Mouse (Mus musculus) limb, embryonic 12.5 days (tissue): ENCODE results near the gene Otud7b. TPM values are rescaled to one million over a fixed set of nuclear protein-coding genes. Genes with fewer than 3 reads are reported as not detected.
A peak's percentile ranks its signal among the peaks of the same experiment; 100 is the strongest.

Source experiments
- ATAC-seq: fragments of 200-750 bp; cut with Nextera tagmentation; 2 replicates; pipeline ENCODE4 v1.8.0; 2017; ENCODE audit warnings: low read depth, moderate TSS enrichment; ENCODE audit not compliant: insufficient number of reproducible peaks, insufficient read depth, low FRiP score, low TSS enrichment
- H3K27ac ChIP-seq: fragments of 300-500 bp; sonication (generic); 2 replicates; pipeline ENCODE4 v1.5.1; 2016; ENCODE audit warnings: mild to moderate bottlenecking, moderate library complexity
- H3K27me3 ChIP-seq: fragments of 300-500 bp; sonication (generic); 2 replicates; pipeline ENCODE4 v1.6.1; 2016; ENCODE audit warnings: mild to moderate bottlenecking, moderate library complexity
- H3K36me3 ChIP-seq: fragments of 300-500 bp; sonication (generic); 2 replicates; pipeline ENCODE4 v1.6.1; 2016; ENCODE audit warnings: mild to moderate bottlenecking, moderate library complexity
- H3K4me1 ChIP-seq: fragments of 300-500 bp; sonication (generic); replicated peaks from 2 replicates; pipeline ENCODE4 v1.6.1; 2016
- H3K4me2 ChIP-seq: fragments of 300-500 bp; sonication (generic); 2 replicates; pipeline ENCODE4 v1.6.1; 2016; ENCODE audit warnings: mild to moderate bottlenecking, moderate library complexity
- H3K4me3 ChIP-seq: fragments of 300-500 bp; sonication (generic); replicated peaks from 2 replicates; pipeline ENCODE4 v1.5.1; 2016; ENCODE audit warnings: mild to moderate bottlenecking
- H3K9ac ChIP-seq: fragments of 300-500 bp; sonication (generic); replicated peaks from 2 replicates; pipeline ENCODE4 v1.6.1; 2016; ENCODE audit warnings: mild to moderate bottlenecking, moderate library complexity
- H3K9me3 ChIP-seq: fragments of 300-500 bp; sonication (generic); 2 replicates; pipeline ENCODE4 v1.6.1; 2016; ENCODE audit warnings: mild to moderate bottlenecking, moderate library complexity
- WGBS: fragments of 180-500 bp; shearing (Covaris S2); methylation state at CpG from one replicate; pipeline ENCODE4 v1.1.7; 2016; 5-methylcytosine and 5-hydroxymethylcytosine counted together
- polyA plus RNA-seq: library from polyadenylated mRNA; unstranded; fragments of >200 nt; fragmentation: Nextera tagmentation; extraction: Ambion mirVana; gene quantifications from 2 replicates; pipeline ENCODE4 v1.2.1, GENCODE M21; 2016

The Otud7b gene
- polyA plus RNA-seq, 1 experiment from 2014 or later = 23.3 TPM

DNA sequence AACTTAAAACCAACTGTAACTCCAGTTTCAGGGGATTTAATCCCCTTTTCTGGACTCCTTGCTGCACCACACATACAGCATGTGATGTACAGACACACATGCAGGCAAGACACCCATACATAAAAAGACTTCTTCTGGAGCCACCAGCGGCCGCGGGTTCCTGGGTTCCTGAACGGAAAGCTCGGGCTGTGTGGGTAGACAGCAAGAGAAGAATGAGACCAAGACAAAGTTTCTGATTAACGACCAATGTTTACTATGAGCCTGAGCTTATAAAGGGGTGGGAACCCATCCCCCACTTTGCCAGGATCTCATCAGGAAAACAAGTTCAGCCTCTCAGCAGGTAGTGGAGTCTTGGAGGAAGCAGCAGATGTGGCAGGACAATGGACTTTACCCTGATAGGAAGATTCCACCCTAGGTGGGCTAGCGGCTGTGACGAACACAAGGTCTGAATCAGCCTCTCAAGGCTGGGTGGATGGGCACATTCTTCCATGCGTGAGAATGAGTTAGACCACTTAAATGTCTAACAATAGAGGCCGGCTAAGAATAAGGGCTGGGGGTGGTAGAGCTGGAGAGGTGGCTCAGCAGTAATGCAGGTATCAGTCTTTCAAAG lies 20.1 kb upstream of the Otud7b start:
- ATAC-seq = no peak

DNA sequence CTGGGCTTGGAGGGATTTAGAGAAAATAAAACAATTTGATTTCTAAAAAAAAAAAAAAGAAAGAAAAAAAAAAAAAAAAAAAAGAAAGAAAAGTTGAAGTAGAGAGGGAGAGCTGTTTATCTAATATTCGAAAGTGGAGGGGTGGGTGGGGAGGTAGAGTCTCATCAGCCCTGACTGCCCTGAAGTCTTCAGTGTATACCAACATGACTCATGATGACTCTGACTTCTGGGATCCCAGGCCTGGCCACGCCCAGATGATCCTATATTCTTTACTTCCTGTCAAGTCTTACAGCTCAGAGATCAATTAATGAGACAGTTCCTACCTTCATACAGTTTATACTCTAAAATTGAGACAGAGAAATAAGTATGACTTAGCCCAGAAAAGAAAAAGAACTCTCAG lies 17.1 kb upstream of the Otud7b start:
- H3K4me3 ChIP-seq = no peak overlapping the region
- H3K36me3 ChIP-seq = no peaks in the 10 kb centered on the region
- no peaks in the 10 kb centered on the region for H3K9me3 ChIP-seq
- H3K27me3 ChIP-seq = no peaks in the 10 kb centered on the region
- no peak overlapping the region for H3K9ac ChIP-seq
- ATAC-seq = no peak
- 70% methylated on average over 2 of the region's 2 CpGs for WGBS
- no peak overlapping the region for H3K4me2 ChIP-seq
- no peaks in the 10 kb centered on the region for H3K4me1 ChIP-seq
- H3K27ac ChIP-seq = no peak overlapping the region

More for the DNA sequence above, 20.1 kb upstream of the Otud7b start:
- 82% methylated on average over 10 of the region's 10 CpGs for WGBS
- Histone ChIP-seq H3K27ac (no peak overlapping the region), H3K36me3 (no peaks in the 10 kb centered on the region), H3K9ac (no peak overlapping the region), H3K9me3 (no peaks in the 10 kb centered on the region), H3K4me2 (no peak overlapping the region), H3K4me3 (no peak overlapping the region), H3K27me3 (no peaks in the 10 kb centered on the region), H3K4me1 (no peaks in the 10 kb centered on the region)

DNA sequence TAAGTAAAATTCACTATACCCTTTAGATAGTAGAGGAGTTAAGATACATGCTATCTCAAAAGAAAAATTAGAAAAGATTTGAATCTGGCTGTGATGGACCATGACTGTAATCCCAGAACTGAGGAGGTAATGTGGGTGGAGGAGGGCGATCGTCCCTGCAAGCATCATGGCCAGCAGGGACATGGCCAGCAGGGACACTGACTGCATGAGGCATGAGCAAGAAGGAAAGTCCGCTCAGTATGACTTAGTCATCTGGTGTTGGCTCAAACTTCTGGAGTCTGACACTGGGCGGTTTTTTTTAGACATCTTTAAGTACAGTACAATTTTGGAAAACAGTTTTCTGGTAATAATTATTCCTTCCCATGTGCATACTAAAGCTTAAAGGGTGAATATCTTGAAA lies 16.5 kb upstream of the Otud7b start:
- 82% methylated on average over 4 of the region's 4 CpGs for WGBS
- no peaks in the 10 kb centered on the region for H3K27me3 ChIP-seq
- ATAC-seq = no peak
- H3K4me2 ChIP-seq = no peak overlapping the region
- no peaks in the 10 kb centered on the region for H3K36me3 ChIP-seq
- H3K9ac ChIP-seq = no peak overlapping the region
- H3K4me3 ChIP-seq = no peak overlapping the region
- no peaks in the 10 kb centered on the region for H3K9me3 ChIP-seq
- no peaks in the 10 kb centered on the region for H3K4me1 ChIP-seq
- no peak overlapping the region for H3K27ac ChIP-seq

DNA sequence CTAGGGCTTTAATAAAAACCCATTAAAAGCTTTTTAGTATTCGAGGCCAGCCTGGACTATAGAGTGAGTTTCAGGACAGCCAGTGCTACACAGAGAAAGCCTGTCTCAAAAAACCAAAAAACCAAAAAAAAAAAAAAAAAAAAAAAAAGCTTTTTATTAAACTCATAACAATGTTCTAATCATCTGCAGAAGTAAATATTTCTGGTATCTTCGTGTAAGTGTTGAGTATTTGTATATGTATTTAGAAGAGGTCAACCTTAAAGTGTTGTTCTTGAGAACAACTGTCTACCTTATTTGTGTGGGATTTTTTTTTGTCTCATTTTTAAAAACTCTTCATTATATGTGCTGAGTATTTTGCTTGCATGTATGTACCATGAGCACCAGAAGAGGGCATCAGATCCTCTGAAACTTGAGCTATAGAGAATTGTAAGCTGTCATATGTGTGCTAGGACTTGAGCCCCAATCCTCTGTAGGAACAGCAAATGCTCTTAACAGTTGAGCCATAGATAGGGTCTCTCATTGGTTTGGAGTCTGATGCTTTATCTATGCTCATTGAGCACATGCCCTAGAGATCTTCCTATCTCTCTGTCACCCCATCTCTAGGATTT lies 14.3 kb upstream of the Otud7b start:
- no peak overlapping the region for H3K4me2 ChIP-seq
- H3K27me3 ChIP-seq = no peaks in the 10 kb centered on the region
- no peak overlapping the region for H3K9ac ChIP-seq
- no peaks in the 10 kb centered on the region for H3K9me3 ChIP-seq
- WGBS = 59% methylated on average over 2 of the region's 2 CpGs
- no peaks in the 10 kb centered on the region for H3K36me3 ChIP-seq
- no peak for ATAC-seq
- no peaks in the 10 kb centered on the region for H3K4me1 ChIP-seq
- no peak overlapping the region for H3K4me3 ChIP-seq
- H3K27ac ChIP-seq = no peak overlapping the region

DNA sequence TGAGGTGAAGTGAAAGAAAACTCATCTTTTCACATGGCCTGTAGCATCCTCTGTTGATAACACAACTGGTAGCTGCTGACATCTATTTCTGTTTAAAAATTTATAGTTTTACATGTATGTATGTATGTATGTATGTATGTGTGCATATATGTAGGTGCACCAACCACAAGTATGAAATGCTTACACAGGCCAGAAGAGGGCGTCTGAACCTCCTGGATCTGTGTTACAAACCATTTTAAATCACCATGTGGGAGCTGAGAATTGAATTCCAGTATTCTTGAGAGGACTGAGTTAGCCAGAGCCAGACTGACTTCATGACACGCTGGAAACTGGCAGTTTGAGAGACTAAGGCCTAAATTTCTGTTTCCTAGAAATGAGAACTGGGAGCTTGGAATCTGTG lies 13.2 kb upstream of the Otud7b start:
- H3K4me3 ChIP-seq = no peak overlapping the region
- H3K27me3 ChIP-seq = no peaks in the 10 kb centered on the region
- H3K4me2 ChIP-seq = no peak overlapping the region
- H3K4me1 ChIP-seq = no peaks in the 10 kb centered on the region
- WGBS = 77% methylated on average over 2 of the region's 2 CpGs
- no peaks in the 10 kb centered on the region for H3K36me3 ChIP-seq
- ATAC-seq = no peak
- no peaks in the 10 kb centered on the region for H3K9me3 ChIP-seq
- no peak overlapping the region for H3K9ac ChIP-seq
- H3K27ac ChIP-seq = no peak overlapping the region

DNA sequence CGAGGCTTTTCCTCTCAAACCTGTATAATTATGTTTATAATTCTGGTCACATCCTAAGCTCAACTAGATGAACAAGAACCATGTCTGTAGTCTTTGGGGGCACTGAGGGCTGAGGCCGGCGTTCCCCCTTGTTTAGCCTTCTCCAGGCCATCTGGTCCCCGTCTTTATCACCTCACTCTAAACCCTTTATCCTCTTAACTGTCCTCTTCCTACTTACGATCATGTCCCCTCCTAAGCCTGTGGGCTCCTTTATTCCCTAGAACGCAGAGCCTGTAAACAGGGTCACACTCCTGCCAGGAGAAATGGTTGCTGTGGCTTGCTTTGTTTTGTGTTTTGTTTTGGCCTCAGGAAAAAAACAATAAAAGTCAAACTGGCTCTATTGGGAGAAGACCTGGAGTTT lies 12.4 kb upstream of the Otud7b start:
- no peaks in the 10 kb centered on the region for H3K27me3 ChIP-seq
- H3K4me3 ChIP-seq = no peak overlapping the region
- H3K4me1 ChIP-seq = no peaks in the 10 kb centered on the region
- WGBS = 46% methylated on average over 6 of the region's 6 CpGs
- no peak overlapping the region for H3K4me2 ChIP-seq
- no peaks in the 10 kb centered on the region for H3K9me3 ChIP-seq
- H3K27ac ChIP-seq = no peak overlapping the region
- no peak for ATAC-seq
- H3K9ac ChIP-seq = no peak overlapping the region
- H3K36me3 ChIP-seq = no peaks in the 10 kb centered on the region

DNA sequence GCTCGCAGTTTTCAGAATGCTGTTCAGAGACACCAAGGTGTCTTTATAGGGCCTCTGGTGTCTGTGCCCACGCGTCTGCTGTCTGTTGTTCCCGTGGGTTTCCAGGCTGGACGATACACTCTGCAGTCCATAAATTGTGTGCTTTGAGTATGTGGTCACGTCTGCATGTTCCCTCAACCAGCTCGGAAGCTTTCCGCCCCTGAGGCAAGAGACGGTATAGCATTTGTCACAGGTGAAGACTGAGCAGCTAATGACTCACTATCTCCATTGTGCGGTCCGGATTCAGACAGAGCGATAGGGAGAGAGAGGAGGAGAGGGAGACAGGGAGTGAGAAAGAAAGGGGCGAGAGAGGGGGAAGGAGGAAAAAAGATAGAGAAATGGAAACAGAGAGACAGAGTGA lies 10.8 kb upstream of the Otud7b start:
- Histone ChIP-seq H3K4me1 (no peaks in the 10 kb centered on the region), H3K36me3 (no peaks in the 10 kb centered on the region), H3K4me3 (no peak overlapping the region), H3K9ac (no peak overlapping the region), H3K9me3 (no peaks in the 10 kb centered on the region), H3K4me2 (no peak overlapping the region), H3K27ac (no peak overlapping the region), H3K27me3 (no peaks in the 10 kb centered on the region)
- ATAC-seq = no peak
- WGBS = 69% methylated on average over 13 of the region's 13 CpGs

DNA sequence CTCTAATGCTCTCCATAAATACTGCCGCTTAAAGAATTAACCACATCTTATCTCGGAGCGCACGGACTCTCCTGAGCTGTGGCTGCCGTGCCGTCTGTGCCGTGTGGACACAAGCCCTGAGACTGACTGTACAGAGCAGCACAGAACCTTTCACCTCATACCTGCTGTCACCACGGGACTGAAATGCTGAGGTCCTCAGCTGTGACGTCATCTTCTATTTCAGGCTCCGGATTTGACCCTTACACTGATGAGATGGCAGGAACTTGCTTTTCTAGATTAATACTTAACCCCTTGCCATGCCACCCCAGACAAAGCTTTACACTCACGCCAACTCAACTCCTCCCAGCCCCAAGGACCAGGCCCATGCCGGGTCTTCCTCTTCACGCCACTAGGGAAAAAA lies 10.1 kb upstream of the Otud7b start:
- Histone ChIP-seq H3K9ac (no peak overlapping the region), H3K4me3 (no peak overlapping the region), H3K4me1 (no peaks in the 10 kb centered on the region), H3K4me2 (no peak overlapping the region), H3K36me3 (no peaks in the 10 kb centered on the region), H3K9me3 (no peaks in the 10 kb centered on the region), H3K27ac (no peak overlapping the region), H3K27me3 (no peaks in the 10 kb centered on the region)
- no peak for ATAC-seq
- WGBS = 83% methylated on average over 13 of the region's 13 CpGs

DNA sequence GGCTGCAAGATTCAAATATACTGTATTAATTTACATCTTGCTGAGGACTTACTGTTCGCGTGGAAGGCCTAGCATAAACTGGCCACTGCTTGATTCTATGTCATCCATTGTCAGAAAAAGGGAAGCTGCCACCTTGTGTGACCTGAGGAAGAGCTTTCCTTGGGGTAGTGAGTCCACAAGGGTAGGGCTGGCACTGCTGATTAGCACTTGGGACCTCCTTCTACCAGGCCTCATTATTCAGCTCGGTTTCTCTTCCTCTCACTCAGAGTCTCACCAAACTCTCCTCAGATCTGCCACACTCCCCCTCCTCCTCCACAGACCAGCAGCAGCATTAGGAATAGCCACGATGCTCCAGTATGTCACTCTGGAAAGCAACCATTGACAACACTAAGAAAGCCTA lies 6.2 kb upstream of the Otud7b start:
- WGBS = 68% methylated on average over 4 of the region's 4 CpGs
- no peak for ATAC-seq

DNA sequence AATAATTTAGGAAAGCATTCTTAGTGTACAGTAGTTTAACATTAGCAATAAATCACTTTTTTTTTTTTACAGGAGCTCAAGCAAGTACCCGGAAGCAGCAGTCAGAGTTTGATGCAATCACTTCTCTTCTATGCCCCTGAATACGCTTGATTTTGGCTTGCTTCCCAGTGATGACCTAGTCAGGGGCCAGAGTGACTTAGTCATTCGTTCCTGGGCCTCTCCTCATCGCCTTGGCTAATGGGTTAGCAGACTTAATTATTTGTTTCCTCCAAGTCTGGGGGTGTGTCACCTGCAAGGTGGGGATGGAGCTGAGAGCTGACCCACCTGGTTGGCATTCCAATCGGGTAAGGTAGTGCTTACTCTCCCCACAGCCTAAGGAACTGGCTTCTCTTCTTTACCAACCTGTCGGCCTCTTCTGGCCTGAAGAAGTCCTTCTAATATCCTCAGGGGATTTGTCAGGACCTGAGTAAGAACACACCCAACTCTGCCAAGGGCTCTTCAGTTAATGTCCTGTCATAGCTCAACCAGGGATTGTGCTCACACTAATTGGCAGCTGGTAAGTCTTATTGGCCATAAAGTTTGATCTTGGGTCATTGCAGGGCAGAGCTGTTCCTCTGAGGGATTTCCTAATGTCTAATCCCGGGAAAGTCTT lies 5.6 kb upstream of the Otud7b start:
- H3K9ac ChIP-seq = no peak overlapping the region
- H3K4me3 ChIP-seq = no peak overlapping the region
- H3K4me2 ChIP-seq = no peak overlapping the region
- peaks cover 8% of the 10 kb centered on the region for H3K4me1 ChIP-seq
- 51% methylated on average over 7 of the region's 7 CpGs for WGBS
- H3K36me3 ChIP-seq = no peaks in the 10 kb centered on the region
- H3K27me3 ChIP-seq = no peaks in the 10 kb centered on the region
- no peak for ATAC-seq
- H3K27ac ChIP-seq = no peak overlapping the region
- no peaks in the 10 kb centered on the region for H3K9me3 ChIP-seq

More for the DNA sequence above, 6.2 kb upstream of the Otud7b start:
- Histone ChIP-seq H3K4me3 (no peak overlapping the region), H3K27ac (no peak overlapping the region), H3K4me2 (no peak overlapping the region), H3K27me3 (no peaks in the 10 kb centered on the region), H3K4me1 (peaks cover 8% of the 10 kb centered on the region), H3K9me3 (no peaks in the 10 kb centered on the region), H3K9ac (no peak overlapping the region), H3K36me3 (no peaks in the 10 kb centered on the region)

DNA sequence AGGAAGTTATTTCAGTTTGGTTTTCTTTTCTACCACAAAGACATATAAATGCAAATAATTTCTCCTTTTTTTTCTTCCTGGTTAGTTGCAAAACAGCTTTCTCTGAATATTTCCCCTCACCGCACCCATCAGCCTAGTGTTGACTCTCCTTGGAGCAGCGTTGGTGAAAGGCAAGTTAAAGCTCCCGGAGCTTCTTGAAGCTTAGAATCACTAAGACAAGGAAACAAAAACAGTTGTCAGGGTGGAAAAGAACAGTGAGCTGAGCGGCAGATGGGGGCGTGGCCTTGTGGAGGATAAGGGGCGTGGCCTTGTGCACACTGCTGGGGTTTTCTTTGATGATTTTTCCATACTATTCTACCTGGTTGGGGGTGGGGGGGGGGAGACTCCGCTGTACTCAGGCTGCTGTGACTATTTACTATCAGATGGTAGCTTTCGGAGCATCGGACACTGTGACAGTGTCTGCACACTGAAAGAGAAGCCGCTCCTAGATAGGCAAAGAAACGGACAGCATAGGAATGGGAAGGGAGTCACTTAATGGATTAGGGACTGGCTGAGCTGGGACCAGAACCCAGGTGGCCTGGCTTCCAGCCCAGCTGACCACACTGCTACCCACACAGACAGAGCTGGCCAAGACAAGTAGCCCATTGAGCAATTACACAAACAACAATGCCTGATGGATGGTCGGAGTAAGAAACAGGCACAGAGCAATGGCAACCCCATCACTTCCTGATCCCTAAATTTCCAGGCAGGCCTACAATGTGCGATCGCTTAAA lies 2.0 kb upstream of the Otud7b start:
- peaks cover 21% of the 10 kb centered on the region for H3K4me1 ChIP-seq
- ATAC-seq = no peak
- no peaks in the 10 kb centered on the region for H3K9me3 ChIP-seq
- no peaks in the 10 kb centered on the region for H3K27me3 ChIP-seq
- no peaks in the 10 kb centered on the region for H3K36me3 ChIP-seq
- no peak overlapping the region for H3K27ac ChIP-seq
- H3K4me2 ChIP-seq = peak overlapping the region; percentile 47
- H3K9ac ChIP-seq = no peak overlapping the region
- 26% methylated on average over 14 of the region's 14 CpGs for WGBS
- H3K4me3 ChIP-seq = 0 out of 2 replicates have a peak overlapping the region, but pooled peaks have one; percentile 7
